Mouse (Mus musculus) left cerebral cortex, adult 8-10 months (tissue): ENCODE measurements around the gene Ccdc189. TPM values are rescaled to one million over a fixed set of nuclear protein-coding genes. Genes with fewer than 3 reads are reported as not detected.

Experiments used
- DNase-seq, 2 experiments: peaks; one replicate each; pipeline ENCODE4 v3.0.0; 2022; ENCODE audit warnings: low spot score in 2 of 2
- total RNA-seq, 4 experiments: library from RNA; stranded (reverse); gene quantifications; 2 replicates each; pipeline ENCODE4 v1.2.4; 2022

Gene Ccdc189
- total RNA-seq, 4 experiments from 2014 or later, result 7.4 to 10.5 (median 10.0) TPM

DNA sequence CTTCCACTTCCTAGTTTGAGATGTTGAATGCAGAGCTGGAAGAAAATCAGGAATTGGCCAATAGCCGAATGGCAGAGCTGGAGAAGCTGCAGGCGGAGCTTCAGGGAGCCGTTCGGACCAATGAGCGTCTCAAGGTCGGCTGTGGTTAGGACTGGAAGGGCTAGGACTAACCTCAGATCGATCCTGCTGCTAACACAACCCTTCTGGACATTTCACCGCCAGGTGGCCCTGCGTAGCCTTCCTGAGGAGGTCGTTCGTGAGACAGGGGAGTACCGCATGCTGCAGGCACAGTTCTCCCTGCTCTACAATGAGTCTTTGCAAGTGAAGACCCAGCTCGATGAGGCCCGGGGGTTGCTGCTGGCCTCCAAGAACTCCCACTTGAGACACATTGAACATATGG lies 4.2 kb upstream of the Ccdc189 start:
- DNase-seq, result no peak

DNA sequence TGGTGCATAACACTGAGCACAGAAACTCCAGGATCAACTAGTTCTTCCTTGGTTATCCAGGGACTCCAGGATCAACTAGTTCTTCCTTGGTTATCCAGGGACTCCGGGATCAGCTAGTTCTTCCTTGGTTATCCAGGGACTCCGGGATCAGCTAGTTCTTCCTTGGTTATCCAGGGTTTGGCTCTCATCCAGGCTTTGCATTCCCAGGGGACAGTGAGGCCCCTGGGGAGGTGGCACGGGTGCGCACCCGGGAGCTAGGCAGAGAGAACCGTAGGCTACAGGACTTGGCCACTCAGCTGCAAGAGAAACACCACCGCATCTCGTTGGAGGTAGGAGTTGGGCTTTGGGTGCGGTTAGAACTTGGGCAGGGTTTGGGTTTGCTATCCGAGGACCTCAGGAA lies 2.7 kb upstream of the Ccdc189 start:
- DNase-seq, result no peak

DNA sequence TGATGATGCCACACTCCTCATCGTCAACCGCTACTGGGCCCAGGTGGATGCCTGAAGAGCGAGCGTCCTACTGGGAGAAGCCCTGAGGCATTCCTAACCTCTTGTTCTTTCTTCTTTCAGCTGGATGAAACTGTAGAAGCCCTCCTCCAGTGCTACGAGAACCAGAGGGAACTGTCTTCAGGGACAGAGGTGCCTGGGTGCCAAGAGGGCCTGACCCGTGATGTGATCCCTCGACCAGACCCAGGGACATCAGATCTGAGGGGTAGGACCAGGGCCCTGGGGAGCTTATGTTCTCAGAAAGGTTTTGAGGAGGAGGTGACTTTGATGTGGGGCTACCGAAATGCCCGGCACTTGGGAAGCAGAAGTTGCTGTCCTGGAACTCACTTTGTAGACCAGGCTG lies 1.2 kb upstream of the Ccdc189 start:
- no peak for DNase-seq

GRCm38 (mm10) chr7:127588901-127589300 lies 506 bp upstream of the Ccdc189 start:
- DNase-seq, result no peak

DNA sequence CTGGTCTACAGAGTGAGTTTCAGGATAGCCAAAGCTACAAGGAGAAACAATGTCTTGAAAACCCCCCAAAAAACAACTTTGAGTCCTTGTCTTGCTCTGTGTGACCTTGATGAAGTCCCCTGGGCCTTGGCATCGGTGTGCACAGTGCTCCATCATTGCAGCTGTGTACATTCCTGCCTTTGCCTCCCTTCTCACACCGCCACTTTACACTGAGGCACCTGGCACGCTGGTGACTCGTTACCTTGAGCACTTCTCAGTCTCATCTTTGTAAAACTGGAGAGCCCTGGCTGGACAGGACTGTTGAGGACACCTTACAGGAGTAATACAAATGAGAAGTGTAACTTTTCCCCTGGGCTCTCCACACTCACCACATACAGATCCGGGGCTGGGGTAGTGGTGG lies 1.2 kb downstream of the Ccdc189 start:
- no peak for DNase-seq

- no peak for DNase-seq
Measured at GRCm38 (mm10) chr7:127586149-127586548, 2.2 kb downstream of the Ccdc189 start.

GRCm38 (mm10) chr7:127585031-127585430 lies 3.4 kb downstream of the Ccdc189 start:
- DNase-seq, result no peak

- no peak for DNase-seq
Measured at GRCm38 (mm10) chr7:127583260-127583659, 5.1 kb downstream of the Ccdc189 start.

DNA sequence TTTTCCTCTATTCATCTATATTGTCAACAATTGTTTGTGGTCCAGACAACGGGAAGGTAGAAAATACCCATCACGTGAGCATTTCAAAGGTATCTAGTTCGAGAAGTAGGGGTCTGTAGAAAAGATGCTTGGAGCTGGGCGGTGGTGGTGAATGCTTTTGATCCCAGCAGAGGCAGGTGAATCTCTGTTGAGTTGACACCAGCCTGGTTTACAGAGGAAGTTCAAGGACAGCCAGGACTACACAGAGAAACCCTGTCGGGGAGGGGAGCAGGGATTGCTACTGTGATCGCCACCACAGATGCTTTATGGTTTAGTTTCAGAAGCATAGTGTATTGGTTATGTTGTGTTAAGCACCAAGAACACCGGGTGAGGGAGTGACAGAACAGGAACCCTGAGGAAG lies 14.3 kb downstream of the Ccdc189 start:
- no peak for DNase-seq

DNA sequence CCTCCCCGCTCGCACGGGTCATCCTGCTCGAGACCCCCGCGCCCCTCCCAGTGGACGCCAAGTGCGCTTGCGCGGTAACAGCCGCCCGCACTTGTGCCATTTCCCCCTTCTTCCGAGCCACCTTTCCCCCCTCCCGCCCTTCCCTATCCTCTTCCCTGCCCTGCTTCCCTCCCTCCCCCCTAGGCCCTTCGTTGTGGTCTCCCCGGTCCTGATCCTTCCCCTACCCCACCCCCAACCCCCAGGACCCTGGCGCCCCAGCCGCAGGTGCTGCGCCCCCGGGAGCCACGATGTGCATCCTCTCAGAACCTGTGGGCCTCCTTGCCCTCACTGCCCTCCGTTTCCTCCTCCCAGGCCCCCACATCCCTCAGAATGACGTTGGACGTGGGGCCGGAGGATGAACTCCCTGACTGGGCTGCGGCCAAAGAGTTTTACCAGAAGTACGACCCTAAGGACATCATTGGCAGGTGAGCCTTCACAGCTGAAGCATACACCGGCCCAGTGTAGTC lies 14.8 kb downstream of the Ccdc189 start:
- DNase-seq, result no peak

GRCm38 (mm10) chr7:127572895-127573471 lies 15.4 kb downstream of the Ccdc189 start, which contains the start of gene Phkg2:
Phkg2 (plus strand) TSS chr7:127573340.
- DNase-seq, result peak; percentile 82 to 96

DNA sequence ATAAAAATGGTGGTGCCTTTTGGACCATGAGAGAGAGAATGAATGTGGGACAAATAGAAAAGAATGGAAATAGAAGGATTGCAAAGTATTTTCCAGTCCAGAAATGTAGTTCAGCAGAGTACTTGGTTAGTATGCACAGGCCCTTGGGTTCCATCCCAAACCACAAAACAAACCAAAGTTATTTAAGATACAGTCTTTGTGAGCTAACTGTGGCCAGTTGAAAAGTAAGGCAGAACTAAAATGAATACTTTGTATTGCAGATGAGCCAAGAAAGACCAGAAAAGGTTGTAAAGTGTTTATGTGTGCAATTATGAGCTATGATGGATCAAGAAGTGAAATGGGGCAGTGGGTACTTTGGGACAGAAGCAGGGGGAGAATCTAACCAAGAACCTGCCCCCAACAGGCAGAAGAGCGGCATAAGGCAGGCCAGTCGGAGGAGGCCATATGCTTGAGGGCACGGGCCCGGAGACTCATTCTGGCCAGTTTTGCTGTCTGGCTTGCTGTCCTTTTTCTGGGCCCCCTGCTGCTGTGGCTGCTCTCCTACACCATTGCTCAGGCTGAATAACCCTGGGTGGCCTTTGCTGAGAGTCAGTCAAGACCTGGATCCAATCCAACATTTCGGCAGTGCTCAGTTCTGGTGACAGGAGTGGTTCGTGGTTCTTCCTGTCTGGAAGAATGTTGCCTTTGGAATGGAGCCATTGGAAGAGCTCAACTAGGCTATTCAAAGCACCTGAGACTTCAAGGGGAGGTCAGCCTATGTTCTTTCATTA lies 23.8 kb downstream of the Ccdc189 start:
- DNase-seq, result no peak

DNA sequence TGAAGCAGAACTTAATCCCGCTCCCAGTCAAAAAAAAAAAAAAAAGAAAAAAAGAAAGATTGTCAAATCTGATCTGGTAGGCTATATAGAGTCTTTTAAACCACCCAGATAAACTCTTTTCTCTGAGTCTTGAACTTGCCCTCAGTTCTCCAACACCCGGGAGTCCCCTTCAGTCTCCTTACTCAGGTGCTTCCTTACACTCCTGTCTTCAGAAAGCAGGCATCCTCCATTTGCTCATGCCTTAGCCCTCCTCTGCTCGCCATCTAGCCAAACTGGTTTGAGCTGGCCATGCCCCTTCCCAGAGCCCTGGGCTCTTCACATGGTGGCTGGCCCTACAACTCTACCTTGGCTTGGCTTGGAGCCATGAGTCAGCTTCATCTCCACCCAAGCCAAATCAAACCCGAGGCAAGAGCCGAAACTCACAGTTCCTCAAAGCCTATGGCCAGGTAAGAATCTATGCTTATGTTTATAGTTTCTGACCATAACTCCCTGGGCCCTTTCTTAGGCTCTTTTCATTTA lies 27.0 kb downstream of the Ccdc189 start, which contains the start of gene Tmem265:
Tmem265 (plus strand) TSS at position 51 of the 519 bp plus-strand sequence.
- DNase-seq, result no peak

GRCm38 (mm10) chr7:127560580-127560979 lies 27.8 kb downstream of the Ccdc189 start:
- DNase-seq, result no peak

- no peak for DNase-seq
Measured at GRCm38 (mm10) chr7:127551558-127551957, 36.8 kb downstream of the Ccdc189 start.

DNA sequence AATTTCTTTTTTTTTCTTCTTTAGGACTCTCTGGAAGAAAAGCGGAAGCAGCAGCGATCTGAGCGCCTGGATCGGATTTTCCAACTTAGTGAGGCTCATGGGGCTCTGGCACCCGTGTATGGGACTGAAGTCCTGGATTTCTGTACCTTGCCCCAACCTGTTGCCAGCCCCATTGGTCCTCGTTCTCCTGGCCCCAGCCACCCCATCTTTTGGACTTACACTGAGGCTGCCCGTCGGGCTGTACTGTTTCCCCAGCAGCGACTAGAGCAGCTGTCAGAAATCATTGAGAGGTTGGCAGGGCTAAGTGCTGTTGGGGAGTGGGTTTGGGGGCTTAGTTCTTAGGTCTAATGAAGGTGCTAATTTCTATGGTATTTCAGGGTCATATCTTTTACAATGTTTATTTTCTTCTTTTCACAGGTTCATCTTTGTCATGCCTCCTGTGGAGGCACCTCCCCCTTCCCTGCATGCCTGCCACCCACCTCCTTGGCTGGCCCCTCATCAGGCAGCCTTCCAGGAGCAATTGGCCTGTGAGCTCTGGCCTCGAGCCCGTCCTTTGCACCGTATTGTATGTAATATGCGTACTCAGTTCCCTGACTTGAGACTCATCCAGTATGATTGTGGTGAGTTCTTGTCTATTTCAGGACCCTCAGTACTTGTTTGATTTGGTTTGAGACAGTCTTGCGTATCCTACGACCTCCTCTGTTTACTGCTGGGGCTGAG lies 39.1 kb downstream of the Ccdc189 start:
- no peak for DNase-seq

GRCm38 (mm10) chr7:127541671-127542070 lies 46.7 kb downstream of the Ccdc189 start:
- DNase-seq, result no peak

Other genes with a start within 250 kb of the Ccdc189 start
- gene Zfp768, start 243.0 kb downstream of the Ccdc189 start, total RNA-seq, result 10 to 100 TPM; 14.1 to 15.7 (median 15.2) TPM
- 1 to 10 TPM; 6.6 to 8.8 (median 8.1) TPM for gene Zfp747, start 212.5 kb downstream of the Ccdc189 start, total RNA-seq
- 1 to 10 TPM; 3.1 to 5.3 (median 4.2) TPM for gene 9130019O22Rik, start 201.4 kb downstream of the Ccdc189 start, total RNA-seq
- 10 to 100 TPM in 1 of 4 experiments, 1 to 10 TPM in 3; 6.5 to 10.3 (median 8.0) TPM for gene E430018J23Rik, start 195.0 kb downstream of the Ccdc189 start, total RNA-seq
- gene Zfp764, start 181.8 kb downstream of the Ccdc189 start, total RNA-seq, result 1 to 10 TPM; 6.1 to 6.7 (median 6.6) TPM
- 10 to 100 TPM; 13.3 to 18.0 (median 16.5) TPM for gene Zfp688, start 166.5 kb downstream of the Ccdc189 start, total RNA-seq
- gene Zfp689, start 139.4 kb downstream of the Ccdc189 start, total RNA-seq, result 1 to 10 TPM; 5.1 to 6.1 (median 5.9) TPM
- 10 to 100 TPM; 29.6 to 35.2 (median 30.4) TPM for gene Prr14, start 129.0 kb downstream of the Ccdc189 start, total RNA-seq
- 10 to 100 TPM; 47.1 to 55.2 (median 51.7) TPM for gene Fbrs, start 109.4 kb downstream of the Ccdc189 start, total RNA-seq
- gene Srcap, start 76.6 kb downstream of the Ccdc189 start, total RNA-seq, result 100 to 1,000 TPM; 112 to 117 (median 115) TPM
- 10 to 100 TPM; 11.1 to 12.3 (median 11.5) TPM for gene Gm42715, start 69.0 kb downstream of the Ccdc189 start, total RNA-seq
- 1 to 10 TPM in 2 of 4 experiments, under 1 TPM in 1, not detected in 1; 1.00 to 1.3 (median 1.0) TPM for gene Tmem265, start 27.2 kb downstream of the Ccdc189 start, total RNA-seq
- gene Phkg2, start 15.3 kb downstream of the Ccdc189 start, total RNA-seq, result 10 to 100 TPM; 74.2 to 85.4 (median 81.9) TPM
- 10 to 100 TPM; 57.1 to 68.5 (median 67.5) TPM for gene Rnf40, start 172 bp upstream of the Ccdc189 start, total RNA-seq
- gene Zfp629, start 27.2 kb upstream of the Ccdc189 start, total RNA-seq, result 10 to 100 TPM; 19.3 to 29.3 (median 21.9) TPM
- 10 to 100 TPM; 31.4 to 49.5 (median 43.6) TPM for gene Bcl7c, start 120.3 kb upstream of the Ccdc189 start, total RNA-seq
- 1 to 10 TPM; 3.1 to 6.9 (median 4.2) TPM for gene Ctf1, start 124.1 kb upstream of the Ccdc189 start, total RNA-seq
- gene Ctf2, start 143.6 kb upstream of the Ccdc189 start, total RNA-seq, result not detected
- gene Fbxl19, start 155.9 kb upstream of the Ccdc189 start, total RNA-seq, result 10 to 100 TPM; 59.3 to 68.5 (median 63.5) TPM
- 10 to 100 TPM; 18.0 to 22.2 (median 19.5) TPM for gene Orai3, start 181.2 kb upstream of the Ccdc189 start, total RNA-seq
- 10 to 100 TPM; 44.7 to 48.4 (median 46.9) TPM for gene Setd1a, start 188.1 kb upstream of the Ccdc189 start, total RNA-seq
- 1 to 10 TPM; 3.9 to 6.2 (median 4.6) TPM for gene Gm49388, start 197.0 kb upstream of the Ccdc189 start, total RNA-seq
- gene Hsd3b7, start 212.0 kb upstream of the Ccdc189 start, total RNA-seq, result 1 to 10 TPM; 4.2 to 9.7 (median 4.6) TPM
- 10 to 100 TPM; 62.3 to 96.9 (median 71.2) TPM for gene Stx4a, start 235.7 kb upstream of the Ccdc189 start, total RNA-seq
- gene Stx1b, start 236.0 kb upstream of the Ccdc189 start, total RNA-seq, result 100 to 1,000 TPM; 444 to 479 (median 451) TPM